Mouse (Mus musculus) kidney, embryonic 15.5 days (tissue): ENCODE data around the gene Bloc1s4. TPM values are rescaled to one million over a fixed set of nuclear protein-coding genes. Genes with fewer than 3 reads are reported as not detected.
"Not testable (repeated sequence)": the region's sequence is repeated elsewhere in the genome, so short reads cannot be mapped to it uniquely, and the experiment has no call there.

ENCODE experiments used
- ATAC-seq: fragments of 200-750 bp; cut with Nextera tagmentation; replicated peaks from 2 replicates; pipeline ENCODE4 v1.8.0; 2017; ENCODE audit warnings: moderate TSS enrichment; ENCODE audit not compliant: low FRiP score
- H3K27ac ChIP-seq: fragments of 300-500 bp; sonication (generic); 2 replicates; pipeline ENCODE4 v1.5.1; 2015; ENCODE audit warnings: mild to moderate bottlenecking, inconsistent platforms
- H3K27me3 ChIP-seq: fragments of 300-500 bp; sonication (generic); 2 replicates; pipeline ENCODE4 v1.6.1; 2015; ENCODE audit warnings: inconsistent platforms
- H3K36me3 ChIP-seq: fragments of 300-500 bp; sonication (generic); 2 replicates; pipeline ENCODE4 v1.6.1; 2015; ENCODE audit warnings: inconsistent platforms
- H3K4me1 ChIP-seq: fragments of 300-500 bp; sonication (generic); 2 replicates; pipeline ENCODE4 v1.6.1; 2015; ENCODE audit warnings: inconsistent platforms
- H3K4me2 ChIP-seq: fragments of 300-500 bp; sonication (generic); 2 replicates; pipeline ENCODE4 v1.6.1; 2015; ENCODE audit warnings: moderate library complexity, mild to moderate bottlenecking, inconsistent platforms
- H3K4me3 ChIP-seq: fragments of 300-500 bp; sonication (generic); replicated peaks from 2 replicates; pipeline ENCODE4 v1.5.1; 2015; ENCODE audit warnings: mild to moderate bottlenecking, inconsistent platforms
- H3K9ac ChIP-seq: fragments of 300-500 bp; sonication (generic); 2 replicates; pipeline ENCODE4 v1.6.1; 2015; ENCODE audit warnings: mild to moderate bottlenecking, inconsistent platforms
- H3K9me3 ChIP-seq: fragments of 300-500 bp; sonication (generic); replicated peaks from 2 replicates; pipeline ENCODE4 v1.6.1; 2016; ENCODE audit warnings: inconsistent platforms
- WGBS: fragments of 180-500 bp; shearing (Covaris S2); methylation state at CpG from one replicate; pipeline ENCODE4 v1.1.7; 2015; ENCODE audit warnings: mixed read lengths; 5-methylcytosine and 5-hydroxymethylcytosine counted together
- polyA plus RNA-seq: library from polyadenylated mRNA; unstranded; fragments of >200 nt; fragmentation: Nextera tagmentation; extraction: Ambion mirVana; gene quantifications from 2 replicates; pipeline ENCODE4 v1.2.1, GENCODE M21; 2015

Bloc1s4 gene
- polyA plus RNA-seq = 25.6 and 26.7 TPM in 2 replicates

DNA sequence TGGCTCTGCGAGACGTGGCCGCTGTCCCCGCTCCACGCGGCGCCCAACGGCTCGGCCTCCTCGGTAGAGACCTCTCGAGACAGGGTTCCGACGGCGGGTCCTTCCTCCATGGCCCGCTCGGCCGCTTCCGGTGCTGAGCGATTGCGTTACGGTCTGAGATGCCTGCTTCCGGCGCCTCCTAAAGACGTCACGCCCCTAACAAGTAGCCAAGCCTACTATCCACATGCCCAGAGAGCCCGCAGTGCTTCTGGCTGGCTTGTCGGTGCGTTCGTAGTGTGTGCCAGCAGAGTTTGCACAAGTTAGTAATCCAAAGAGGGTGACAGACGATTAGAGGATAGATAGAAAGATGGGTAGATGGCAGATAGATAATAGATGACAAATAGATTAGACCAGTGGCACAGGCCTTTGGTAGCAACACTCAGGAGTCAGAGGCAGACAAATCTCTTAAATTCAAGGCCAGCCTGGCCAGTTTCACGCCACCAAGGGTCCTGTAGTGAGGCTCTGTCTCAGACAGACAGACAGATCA lies at the start of gene Bloc1s4:
Bloc1s4 (minus strand) TSS at position 115 of the 526 bp plus-strand sequence.
- Histone ChIP-seq H3K9me3 (no peaks in the 10 kb centered on the region), H3K4me3 (peak within 1 kb of the TSS; percentile 82), H3K4me1 (peaks cover 17% of the 10 kb centered on the region), H3K27me3 (no peaks in the 10 kb centered on the region), H3K27ac (peak within 1 kb of the TSS; percentile 20; the same call in 1 of the 2 replicates), H3K4me2 (peak within 1 kb of the TSS; percentile 89), H3K36me3 (peaks cover 8% of the 10 kb centered on the region; the same call in 1 of the 2 replicates), H3K9ac (peak within 1 kb of the TSS; percentile 87)
- ATAC-seq = peak; percentile 95
- 5% methylated on average over 28 of the region's 31 CpGs for WGBS

DNA sequence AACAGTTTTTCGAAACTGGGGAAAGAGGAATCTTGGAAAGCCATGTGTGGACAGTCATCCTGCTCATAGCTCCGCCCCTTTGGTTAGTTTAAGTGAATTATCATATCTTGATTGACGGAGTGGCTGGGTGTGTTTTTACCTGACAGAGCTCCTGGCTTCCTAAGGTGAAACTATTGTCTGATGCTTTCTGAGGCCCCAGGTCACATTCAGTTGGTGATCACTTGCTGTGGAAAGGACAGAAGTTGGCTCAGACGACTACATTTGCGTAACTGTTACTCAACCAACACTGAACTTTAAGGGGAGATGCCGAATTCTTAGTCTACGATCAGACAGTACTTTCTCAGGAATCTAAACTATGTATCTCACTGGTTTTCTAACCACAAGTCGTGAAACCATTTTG lies 48.8 kb upstream of the Bloc1s4 start:
- Histone ChIP-seq H3K9ac (no peak overlapping the region; the same call in 1 of the 2 replicates), H3K27me3 (no peaks in the 10 kb centered on the region), H3K4me2 (peak overlapping the region; percentile 65), H3K36me3 (peaks cover 19% of the 10 kb centered on the region), H3K27ac (no peak overlapping the region), H3K4me3 (peak overlapping the region; percentile 74), H3K4me1 (0 out of 2 replicates have a peak, but pooled peaks cover 12% of the 10 kb centered on the region), H3K9me3 (no peaks in the 10 kb centered on the region)
- 0 out of 2 replicates have a peak, but pooled peaks have one; percentile 6 for ATAC-seq
- 62% methylated on average over 8 of the region's 8 CpGs for WGBS

DNA sequence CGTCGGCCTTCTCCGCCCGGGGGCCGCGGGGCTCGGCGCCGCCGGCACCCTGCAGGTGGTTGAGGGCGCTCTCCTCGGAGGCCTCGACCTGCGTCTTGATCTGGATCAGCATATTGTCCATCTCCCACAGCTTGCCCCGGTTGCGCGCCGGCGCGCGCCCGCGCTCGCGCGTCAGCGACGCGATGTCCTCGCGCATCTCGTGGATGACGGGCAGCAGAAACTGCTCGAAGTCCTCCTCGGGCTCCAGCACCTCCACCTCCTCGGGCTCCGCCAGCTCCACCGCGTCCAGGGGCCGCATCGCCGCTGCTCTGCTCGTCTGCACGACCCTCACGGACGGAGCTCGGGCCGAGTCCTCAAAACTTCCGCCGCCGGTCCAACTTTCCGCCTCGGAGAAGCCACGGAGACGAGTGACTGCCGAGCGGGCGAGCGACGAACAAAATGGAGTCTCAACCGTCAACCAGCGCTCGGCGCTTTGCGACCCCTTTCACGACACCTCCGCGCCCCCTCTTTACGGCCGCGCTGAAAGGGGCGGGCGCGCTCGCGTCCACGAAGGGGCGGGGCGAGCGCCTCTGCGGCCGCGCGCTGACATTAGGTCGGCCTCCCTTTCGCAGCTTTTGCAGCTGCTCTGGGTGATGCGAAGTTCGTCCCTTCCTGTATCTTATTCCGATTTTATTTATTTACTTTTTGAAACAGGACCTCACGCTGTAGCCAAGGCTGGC lies 48.0 kb upstream of the Bloc1s4 start, which contains the start of gene Mrfap1:
Mrfap1 (minus strand) TSS at position 477 of the 719 bp plus-strand sequence.
- H3K4me2 ChIP-seq = peak within 1 kb of the TSS; percentile 65
- ATAC-seq = peak; percentile 77
- not testable (repeated sequence) for H3K27me3 ChIP-seq, H3K9me3 ChIP-seq
- H3K9ac ChIP-seq = peak within 1 kb of the TSS; percentile 79
- H3K36me3 ChIP-seq = peaks cover 19% of the 10 kb centered on the region
- under 1% methylated on average over 90 of the region's 90 CpGs for WGBS
- peak within 1 kb of the TSS; percentile 74 for H3K4me3 ChIP-seq
- H3K4me1 ChIP-seq = 0 out of 2 replicates have a peak, but pooled peaks cover 12% of the 10 kb centered on the region
- H3K27ac ChIP-seq = peak within 1 kb of the TSS; percentile 99

DNA sequence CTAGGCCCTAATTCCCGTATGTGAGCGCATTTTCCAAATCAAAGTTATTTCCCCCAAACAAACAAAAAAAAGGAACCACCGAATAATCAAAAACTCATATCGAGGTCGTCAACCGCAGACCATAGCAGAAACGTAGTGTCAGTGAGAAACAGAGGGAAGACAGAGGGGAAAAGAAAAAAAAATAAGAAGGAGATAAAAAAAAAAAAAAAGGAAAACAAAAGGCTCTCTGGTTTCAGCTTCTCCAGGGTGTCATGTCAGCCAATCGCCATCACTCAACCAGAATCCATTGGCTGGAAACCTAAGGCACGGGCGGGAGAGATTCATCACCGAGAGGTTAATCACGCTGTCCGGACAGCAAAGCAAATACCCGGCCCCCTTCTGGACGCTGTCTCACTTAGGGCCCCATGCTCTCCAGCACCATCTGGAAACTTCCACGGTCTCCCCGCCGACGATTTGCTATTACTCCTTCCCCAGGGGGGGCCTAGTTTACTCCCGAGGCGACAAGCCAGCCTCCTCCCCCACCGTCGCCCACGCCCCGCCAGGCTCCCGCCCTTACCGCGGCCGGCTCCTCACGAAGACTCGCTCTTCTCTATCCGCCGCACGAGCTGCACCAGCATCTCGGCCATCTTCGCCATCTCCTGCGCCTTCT lies 47.3 kb upstream of the Bloc1s4 start:
- H3K4me2 ChIP-seq = peak overlapping the region; percentile 65
- H3K27me3 ChIP-seq, H3K9me3 ChIP-seq: not testable (repeated sequence)
- peak; percentile 68 for ATAC-seq
- H3K36me3 ChIP-seq = peaks cover 19% of the 10 kb centered on the region
- H3K4me1 ChIP-seq = 0 out of 2 replicates have a peak, but pooled peaks cover 12% of the 10 kb centered on the region
- peak overlapping the region; percentile 74 for H3K4me3 ChIP-seq
- H3K27ac ChIP-seq = peak overlapping the region; percentile 99
- 6% methylated on average over 37 of the region's 37 CpGs for WGBS
- H3K9ac ChIP-seq = peak overlapping the region; percentile 79

DNA sequence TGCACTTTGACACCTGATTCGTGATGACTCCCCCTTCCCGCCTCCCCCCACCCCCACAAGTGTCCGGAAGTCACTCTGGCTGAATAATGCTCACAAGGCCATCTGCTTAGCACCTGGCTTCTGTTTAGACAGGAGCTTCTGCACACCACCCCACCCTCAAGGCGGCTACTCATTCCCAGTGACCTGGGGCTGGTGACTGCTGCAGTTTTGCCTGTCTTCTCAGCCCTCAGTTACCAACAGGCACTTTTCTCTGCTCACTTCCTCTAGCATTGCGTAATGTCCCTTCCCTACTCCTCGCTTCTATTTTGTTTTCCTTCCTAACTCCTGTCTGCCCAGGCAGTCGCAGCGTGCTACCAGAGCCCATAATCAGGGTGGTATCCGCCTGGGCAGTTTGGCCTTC lies 43.4 kb upstream of the Bloc1s4 start:
- 0 out of 2 replicates have a peak overlapping the region, but pooled peaks have one; percentile 18 for H3K27ac ChIP-seq
- no peaks in the 10 kb centered on the region for H3K9me3 ChIP-seq
- H3K4me1 ChIP-seq = 0 out of 2 replicates have a peak, but pooled peaks cover 7% of the 10 kb centered on the region
- H3K4me3 ChIP-seq = no peak overlapping the region
- no peak overlapping the region for H3K9ac ChIP-seq
- peaks cover 19% of the 10 kb centered on the region for H3K36me3 ChIP-seq
- WGBS = 74% methylated on average over 9 of the region's 9 CpGs
- ATAC-seq = no peak
- no peak overlapping the region for H3K4me2 ChIP-seq
- no peaks in the 10 kb centered on the region for H3K27me3 ChIP-seq

DNA sequence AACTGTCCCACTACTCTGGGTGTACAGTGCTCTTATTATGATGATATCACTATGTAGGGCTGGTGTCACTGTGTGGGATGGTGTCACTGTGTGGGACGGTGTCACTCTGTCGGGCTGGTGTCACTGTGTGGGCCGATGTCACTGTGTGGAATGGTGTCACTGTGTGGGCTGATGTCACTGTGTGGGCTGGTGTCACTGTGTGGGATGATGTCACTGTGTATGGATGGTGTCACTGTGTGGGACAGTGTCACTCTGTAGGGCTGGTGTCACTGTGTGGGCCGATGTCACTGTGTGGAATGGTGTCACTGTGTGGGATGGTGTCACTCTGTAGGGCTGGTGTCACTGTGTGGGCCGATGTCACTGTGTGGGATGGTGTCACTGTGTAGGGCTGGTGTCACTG lies 37.6 kb upstream of the Bloc1s4 start:
- Histone ChIP-seq H3K36me3 (no peaks in the 10 kb centered on the region), H3K27ac (no peak overlapping the region), H3K4me2 (no peak overlapping the region), H3K4me3 (no peak overlapping the region), H3K27me3 (no peaks in the 10 kb centered on the region), H3K9ac (no peak overlapping the region), H3K4me1 (no peaks in the 10 kb centered on the region), H3K9me3 (peaks cover 5% of the 10 kb centered on the region; the same call in 1 of the 2 replicates)
- WGBS = 93% methylated on average over 5 of the region's 5 CpGs
- ATAC-seq = no peak

DNA sequence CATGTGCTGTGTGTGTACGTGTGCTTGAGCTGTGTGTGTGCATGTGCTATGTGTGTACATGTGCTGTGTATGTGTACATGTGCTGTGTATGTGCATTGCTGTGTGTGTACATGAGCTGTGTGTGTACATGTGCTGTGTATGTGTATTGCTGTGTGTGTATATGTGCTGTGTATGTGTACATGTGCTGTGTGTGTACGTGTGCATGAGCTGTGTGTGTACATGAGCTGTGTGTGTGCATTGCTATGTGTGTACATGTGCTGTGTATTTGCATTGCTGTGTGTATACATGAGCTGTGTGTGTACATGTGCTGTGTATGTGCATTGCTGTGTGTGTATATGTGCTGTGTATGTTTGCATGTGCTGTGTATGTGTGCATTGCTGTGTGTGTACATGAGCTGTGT lies 31.1 kb upstream of the Bloc1s4 start:
- Histone ChIP-seq H3K27ac (no peak overlapping the region), H3K9ac (no peak overlapping the region), H3K27me3 (no peaks in the 10 kb centered on the region), H3K4me3 (no peak overlapping the region), H3K36me3 (no peaks in the 10 kb centered on the region), H3K4me2 (no peak overlapping the region), H3K4me1 (0 out of 2 replicates have a peak, but pooled peaks cover 7% of the 10 kb centered on the region), H3K9me3 (peaks cover 13% of the 10 kb centered on the region)
- 89% methylated on average over 2 of the region's 2 CpGs for WGBS
- no peak for ATAC-seq

DNA sequence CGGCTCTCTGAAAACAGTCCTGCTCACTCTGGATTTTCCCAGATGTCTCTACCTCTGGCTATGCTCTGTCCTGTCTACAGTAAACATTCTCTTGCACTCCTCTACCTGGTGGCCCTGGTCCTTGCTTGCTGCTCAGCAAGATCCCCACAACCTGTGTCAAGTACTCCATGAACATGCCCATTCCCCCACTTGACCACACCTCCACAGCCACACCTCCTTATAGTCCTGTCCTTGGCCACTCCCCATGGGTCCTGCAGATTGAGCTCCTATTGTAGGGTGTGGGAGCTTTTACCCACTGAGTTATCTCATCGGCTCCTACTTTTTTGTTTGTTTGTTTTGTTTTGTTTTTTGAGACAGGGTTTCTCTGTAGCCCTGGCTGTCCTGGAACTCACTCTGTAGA lies 30.5 kb upstream of the Bloc1s4 start:
- no peak for ATAC-seq
- 92% methylated on average over 1 of the region's 2 CpGs for WGBS
- 0 out of 2 replicates have a peak, but pooled peaks cover 7% of the 10 kb centered on the region for H3K4me1 ChIP-seq
- H3K27me3 ChIP-seq = no peaks in the 10 kb centered on the region
- no peaks in the 10 kb centered on the region for H3K36me3 ChIP-seq
- H3K27ac ChIP-seq = no peak overlapping the region
- no peak overlapping the region for H3K4me3 ChIP-seq
- peaks cover 11% of the 10 kb centered on the region for H3K9me3 ChIP-seq
- no peak overlapping the region for H3K4me2 ChIP-seq
- no peak overlapping the region for H3K9ac ChIP-seq

DNA sequence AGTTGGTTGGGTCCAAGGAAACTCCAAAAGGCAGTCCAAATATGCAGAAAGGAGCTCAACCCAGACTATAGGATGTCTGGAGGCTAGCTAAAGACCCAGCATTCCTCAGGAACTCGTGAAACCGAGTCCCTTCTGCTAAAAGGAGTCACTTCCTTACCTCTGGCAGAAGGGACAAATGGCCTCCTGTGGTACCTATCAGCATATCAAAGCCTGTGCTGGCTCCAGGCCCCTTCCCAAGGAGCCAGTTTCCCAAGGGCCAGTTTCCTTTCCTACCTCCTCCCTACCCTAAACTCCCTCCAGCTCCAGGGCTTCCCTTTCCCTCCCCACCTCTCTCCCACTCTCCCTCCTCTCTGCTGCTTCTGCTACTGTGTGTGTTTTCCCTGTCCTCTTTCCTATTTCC lies 28.7 kb upstream of the Bloc1s4 start:
- Histone ChIP-seq H3K4me1 (0 out of 2 replicates have a peak, but pooled peaks cover 7% of the 10 kb centered on the region), H3K9me3 (peaks cover 11% of the 10 kb centered on the region), H3K4me2 (no peak overlapping the region), H3K36me3 (no peaks in the 10 kb centered on the region), H3K4me3 (no peak overlapping the region), H3K27ac (no peak overlapping the region), H3K9ac (no peak overlapping the region), H3K27me3 (no peaks in the 10 kb centered on the region)
- no peak for ATAC-seq
- 5% methylated on average over 2 of the region's 2 CpGs for WGBS

DNA sequence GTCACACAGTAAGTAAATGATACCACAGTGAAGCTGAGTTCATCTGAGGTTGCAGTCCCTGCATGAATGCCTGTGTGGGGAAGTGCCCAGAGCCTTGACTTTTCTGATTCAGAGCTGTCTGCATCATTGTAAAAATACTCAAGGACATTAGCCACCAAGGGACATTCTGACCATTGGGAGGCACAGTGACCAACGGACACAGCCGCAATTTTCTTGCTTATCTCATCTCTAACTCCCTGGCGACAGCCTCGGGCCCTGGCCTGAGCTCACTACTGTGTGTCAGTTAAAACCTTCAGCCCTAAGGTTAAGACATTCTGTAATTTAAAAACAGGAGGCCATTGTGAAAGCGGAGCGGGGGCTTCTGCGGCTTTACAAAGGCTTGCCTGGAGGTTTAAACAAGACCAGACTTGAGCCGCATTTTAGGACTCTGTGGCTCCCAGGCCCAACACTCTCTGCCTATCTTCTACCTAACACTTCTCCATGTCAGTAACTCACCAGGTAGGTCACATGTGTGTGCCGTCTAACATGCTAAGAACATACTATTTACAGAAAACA lies 27.6 kb upstream of the Bloc1s4 start:
- Histone ChIP-seq H3K4me3 (no peak overlapping the region), H3K4me2 (no peak overlapping the region), H3K4me1 (0 out of 2 replicates have a peak, but pooled peaks cover 7% of the 10 kb centered on the region), H3K9me3 (peaks cover 11% of the 10 kb centered on the region), H3K27me3 (no peaks in the 10 kb centered on the region), H3K27ac (no peak overlapping the region), H3K36me3 (no peaks in the 10 kb centered on the region), H3K9ac (no peak overlapping the region)
- 41% methylated on average over 9 of the region's 9 CpGs for WGBS
- no peak for ATAC-seq

DNA sequence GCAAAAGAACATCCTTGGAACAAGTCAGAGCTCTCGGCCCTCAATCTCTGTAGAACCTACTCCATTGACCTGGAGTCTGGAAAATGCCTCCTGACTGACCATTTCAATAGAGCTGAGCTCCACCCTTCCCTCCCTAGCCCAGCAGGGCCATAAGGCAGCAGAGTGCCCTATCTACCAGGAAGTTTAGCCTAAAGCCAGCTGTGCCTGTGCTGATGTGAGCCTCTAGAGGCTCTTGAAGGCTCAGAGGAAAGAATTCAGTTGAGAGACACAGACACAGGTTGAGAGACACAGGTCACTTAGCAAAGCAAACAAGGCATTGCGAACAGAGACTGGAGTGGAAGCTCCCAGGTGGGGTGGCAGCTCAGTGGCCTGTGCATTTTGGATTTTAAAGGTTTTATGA lies 26.9 kb upstream of the Bloc1s4 start:
- no peak for ATAC-seq
- Histone ChIP-seq H3K4me3 (no peak overlapping the region), H3K4me2 (no peak overlapping the region), H3K27ac (no peak overlapping the region), H3K9me3 (peaks cover 5% of the 10 kb centered on the region; the same call in 1 of the 2 replicates), H3K36me3 (no peaks in the 10 kb centered on the region), H3K4me1 (0 out of 2 replicates have a peak, but pooled peaks cover 7% of the 10 kb centered on the region), H3K9ac (no peak overlapping the region), H3K27me3 (no peaks in the 10 kb centered on the region)
- 74% methylated on average over 2 of the region's 2 CpGs for WGBS
